ENCODE assay signal across 9 mouse cellular contexts in the genomic region with DNA sequence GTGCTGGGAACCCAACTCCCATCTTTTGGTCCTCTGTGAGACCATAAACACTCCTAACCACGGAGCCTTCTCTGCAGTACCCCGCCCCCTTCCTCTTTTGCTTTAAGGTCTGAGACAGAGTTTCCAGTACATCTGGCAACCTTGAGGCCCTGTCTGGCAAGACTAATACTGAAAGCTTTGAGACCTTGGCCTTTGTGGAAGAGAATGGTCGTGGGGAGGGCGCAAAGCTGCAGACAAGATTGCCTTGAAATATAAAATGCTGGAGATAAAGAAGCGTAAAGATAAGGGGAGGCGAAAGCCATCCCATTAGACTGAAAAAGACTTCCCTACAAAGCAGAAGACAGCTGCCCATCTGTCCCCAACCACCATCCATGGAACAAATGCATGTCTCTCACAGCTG. TPM values are rescaled to one million over a fixed set of nuclear protein-coding genes. Genes with fewer than 3 reads are reported as not detected.
DNase-seq lines count a peak whose midpoint lies in the region; ATAC-seq and TF ChIP-seq lines count a peak whose summit lies in the region.
"Had no signal": no experiment of that assay in that cellular context is flagged by ENCODE, and none has a peak within 500 bp of the region (broad histone marks: within the 10 kb centered on the region; RNA-seq: fewer than 3 reads in every experiment).

No protein-coding gene starts in this region.

- no peak for TF ChIP-seq CTCF in lung, postnatal 0 days (IDR thresholded peaks at IDR 0.05)

- H3K4me3 ChIP-seq in forebrain, embryonic 11.5 days (ENCODE audit: low read depth, low read length): no peak overlapping the region
- no peak overlapping the region for H3K4me3 ChIP-seq in limb, embryonic 12.5 days (replicated peaks)
- H3K4me3 ChIP-seq in lung, postnatal 0 days (ENCODE audit: low read depth, low read length): no peak overlapping the region

- no peaks in the 10 kb centered on the region for H3K36me3 ChIP-seq in forebrain, embryonic 11.5 days (ENCODE audit: control insufficient read depth, insufficient read depth, low read length)
- no peaks in the 10 kb centered on the region for H3K36me3 ChIP-seq in limb, embryonic 12.5 days
- no peaks in the 10 kb centered on the region for H3K36me3 ChIP-seq in lung, postnatal 0 days (ENCODE audit: insufficient read depth, low read length)

- peak overlapping the region; percentile 83 for H3K4me2 ChIP-seq in forebrain, embryonic 11.5 days (ENCODE audit: low read depth, low read length, severe bottlenecking)
- peak overlapping the region; percentile 70; the same call in 1 of the 2 replicates for H3K4me2 ChIP-seq in limb, embryonic 12.5 days
- no peak overlapping the region for H3K4me2 ChIP-seq in lung, postnatal 0 days (replicated peaks; ENCODE audit: low read depth, low read length)

- H3K4me1 ChIP-seq in forebrain, embryonic 11.5 days (replicated peaks; ENCODE audit: control insufficient read depth, insufficient read depth, low read length): peaks cover 11% of the 10 kb centered on the region
- H3K4me1 ChIP-seq in limb, embryonic 12.5 days (replicated peaks): peaks cover 16% of the 10 kb centered on the region
- peaks cover 10% of the 10 kb centered on the region; the same call in 1 of the 2 replicates for H3K4me1 ChIP-seq in lung, postnatal 0 days (ENCODE audit: insufficient read depth, low read depth, low read length)

- H3K27me3 ChIP-seq in forebrain, embryonic 11.5 days (ENCODE audit: control insufficient read depth, insufficient read depth, low read length): no peaks in the 10 kb centered on the region
- no peaks in the 10 kb centered on the region for H3K27me3 ChIP-seq in limb, embryonic 12.5 days
- H3K27me3 ChIP-seq in lung, postnatal 0 days (replicated peaks; ENCODE audit: insufficient read depth, low read length): no peaks in the 10 kb centered on the region

- TF ChIP-seq EP300 in lung, postnatal 0 days (IDR thresholded peaks at IDR 0.05): no peak

- peak overlapping the region; percentile 84; the same call in 1 of the 2 replicates for H3K9ac ChIP-seq in forebrain, embryonic 11.5 days (ENCODE audit: low read length)
- 0 out of 2 replicates have a peak overlapping the region, but pooled peaks have one; percentile 71 for H3K9ac ChIP-seq in limb, embryonic 12.5 days (replicated peaks)
- H3K9ac ChIP-seq in lung, postnatal 0 days (replicated peaks; ENCODE audit: low read depth): no peak overlapping the region

- no peaks in the 10 kb centered on the region for H3K9me3 ChIP-seq in forebrain, embryonic 11.5 days (ENCODE audit: control insufficient read depth, low read length)
- no peaks in the 10 kb centered on the region for H3K9me3 ChIP-seq in limb, embryonic 12.5 days
- H3K9me3 ChIP-seq in lung, postnatal 0 days (ENCODE audit: low read length): no peaks in the 10 kb centered on the region

- no peak for ATAC-seq in forebrain, embryonic 11.5 days (replicated peaks; ENCODE audit: low FRiP score)
- no peak for ATAC-seq in limb, embryonic 12.5 days (ENCODE audit: insufficient number of reproducible peaks, insufficient read depth, low FRiP score, low TSS enrichment, low read depth)
- ATAC-seq in lung, postnatal 0 days: no peak

- no peak overlapping the region for H3K27ac ChIP-seq in forebrain, embryonic 11.5 days (ENCODE audit: low read depth, low read length)
- no peak overlapping the region for H3K27ac ChIP-seq in limb, embryonic 12.5 days
- H3K27ac ChIP-seq in lung, postnatal 0 days (ENCODE audit: low read length): no peak overlapping the region

- WGBS in forebrain, embryonic 11.5 days: 91% methylated on average over 6 of the region's 6 CpGs
- 78% methylated on average over 6 of the region's 6 CpGs for WGBS in limb, embryonic 12.5 days
- 69% methylated on average over 6 of the region's 6 CpGs for WGBS in lung, postnatal 0 days

- peak; percentile 34 for DNase-seq in ovary, postnatal 36 days (ENCODE audit: low spot score)
- no peak for DNase-seq in ovary, postnatal 10 days (ENCODE audit: low spot score)
- no peak for DNase-seq in forebrain, embryonic 11.5 days (ENCODE audit: low spot score)
- no peak for DNase-seq in B cell, adult 2 months
- DNase-seq in urinary bladder, postnatal 10 days (ENCODE audit: low spot score): no peak
- DNase-seq in lung, postnatal 0 days (ENCODE audit: low spot score): no peak
- DNase-seq: lung, postnatal 10 days; right cerebral cortex, postnatal 4 days had no signal

RNA-seq across cellular contexts. Expression of a gene that starts 1.3 kb away (rescaled TPM):
- 13.8 and 15.6 TPM in 2 replicates for polyA plus RNA-seq in forebrain, embryonic 11.5 days (2014; fragmentation: Nextera tagmentation; extraction: Ambion mirVana)
- polyA plus RNA-seq in limb, embryonic 12.5 days (2016; fragmentation: Nextera tagmentation; extraction: Ambion mirVana): 13.2 and 16.1 TPM in 2 replicates
- 6.9 and 7.9 TPM in 2 replicates for polyA plus RNA-seq in lung, postnatal 0 days (2015; fragmentation: Nextera tagmentation; extraction: Ambion mirVana)

RNA-seq across cellular contexts. Expression of a gene that starts 8.5 kb away (rescaled TPM):
- polyA plus RNA-seq in forebrain, embryonic 11.5 days (2014; fragmentation: Nextera tagmentation; extraction: Ambion mirVana): 0.12 TPM in 1 of 2 replicates, not detected in the other
- 0.09 and 0.21 TPM in 2 replicates for polyA plus RNA-seq in limb, embryonic 12.5 days (2016; fragmentation: Nextera tagmentation; extraction: Ambion mirVana)
- 0.11 TPM in 2 replicates for polyA plus RNA-seq in lung, postnatal 0 days (2015; fragmentation: Nextera tagmentation; extraction: Ambion mirVana)

RNA-seq across cellular contexts. Expression of a gene that starts 22.0 kb away (rescaled TPM):
- polyA plus RNA-seq in forebrain, embryonic 11.5 days (2014; fragmentation: Nextera tagmentation; extraction: Ambion mirVana): 0.25 and 0.45 TPM in 2 replicates
- polyA plus RNA-seq in limb, embryonic 12.5 days (2016; fragmentation: Nextera tagmentation; extraction: Ambion mirVana): 0.10 and 0.15 TPM in 2 replicates
- polyA plus RNA-seq in lung, postnatal 0 days (2015; fragmentation: Nextera tagmentation; extraction: Ambion mirVana): 0.17 and 0.24 TPM in 2 replicates

RNA-seq across cellular contexts. Expression of a gene that starts 31.5 kb away (rescaled TPM):
- not detected in 2 replicates for polyA plus RNA-seq in forebrain, embryonic 11.5 days (2014; fragmentation: Nextera tagmentation; extraction: Ambion mirVana)
- 0.56 TPM in 1 of 2 replicates, not detected in the other for polyA plus RNA-seq in limb, embryonic 12.5 days (2016; fragmentation: Nextera tagmentation; extraction: Ambion mirVana)
- not detected in 2 replicates for polyA plus RNA-seq in lung, postnatal 0 days (2015; fragmentation: Nextera tagmentation; extraction: Ambion mirVana)

RNA-seq across cellular contexts. Expression of a gene that starts 46.3 kb away (rescaled TPM):
- polyA plus RNA-seq in forebrain, embryonic 11.5 days (2014; fragmentation: Nextera tagmentation; extraction: Ambion mirVana): not detected in 2 replicates
- not detected in 2 replicates for polyA plus RNA-seq in limb, embryonic 12.5 days (2016; fragmentation: Nextera tagmentation; extraction: Ambion mirVana)
- polyA plus RNA-seq in lung, postnatal 0 days (2015; fragmentation: Nextera tagmentation; extraction: Ambion mirVana): not detected in 2 replicates
